Mouse (Mus musculus) E14TG2a.4 (cell line): Measurements from ENCODE around the gene Klk10.

ENCODE experiments used
- CTCF ChIP-seq: conservative IDR thresholded peaks from 2 replicates; pipeline ENCODE4 v1.5.1; 2014; ENCODE audit warnings: low read length
- NANOG ChIP-seq: IDR thresholded peaks from 2 replicates; pipeline ENCODE4 v1.6.1; 2014; ENCODE audit warnings: borderline replicate concordance, low read length, mixed read lengths

GRCm38 (mm10) chr7:43782275-43783265 is 1.7 kb downstream of the Klk10 start:
- no peak for TF ChIP-seq NANOG
- peak; percentile 84 for TF ChIP-seq CTCF
